Mouse (Mus musculus) limb, embryonic 10.5 days (tissue): Measurements from ENCODE around the gene Poc1b. TPM values are rescaled to one million over a fixed set of nuclear protein-coding genes. Genes with fewer than 3 reads are reported as not detected.

ENCODE experiments used
- polyA plus RNA-seq: library from polyadenylated mRNA; unstranded; fragments of >200 nt; fragmentation: Nextera tagmentation; extraction: Ambion mirVana; gene quantifications from 2 replicates; pipeline ENCODE4 v1.2.1, GENCODE M21; 2016

The Poc1b gene
- polyA plus RNA-seq, 1 experiment from 2014 or later: 39.9 TPM

Other genes starting within 250 kb of the Poc1b start
- gene Atp2b1, start 192.6 kb upstream of the Poc1b start, polyA plus RNA-seq: 105 and 110 TPM in 2 replicates
- gene Galnt4, start 1.1 kb downstream of the Poc1b start, polyA plus RNA-seq: 5.7 and 6.0 TPM in 2 replicates
- 0.20 TPM in 1 of 2 replicates, not detected in the other for gene Phxr2, start 19.3 kb downstream of the Poc1b start, polyA plus RNA-seq
- gene Dusp6, start 156.2 kb downstream of the Poc1b start, polyA plus RNA-seq: 206 and 223 TPM in 2 replicates